Mouse (Mus musculus): ENCODE measurements around the gene Slc23a2. TPM values are rescaled to one million over a fixed set of nuclear protein-coding genes. Genes with fewer than 3 reads are reported as not detected.

The Slc23a2 gene
- 86.7 and 98.5 TPM in 2 replicates for polyA plus RNA-seq (2012; rRNA removed)

DNA sequence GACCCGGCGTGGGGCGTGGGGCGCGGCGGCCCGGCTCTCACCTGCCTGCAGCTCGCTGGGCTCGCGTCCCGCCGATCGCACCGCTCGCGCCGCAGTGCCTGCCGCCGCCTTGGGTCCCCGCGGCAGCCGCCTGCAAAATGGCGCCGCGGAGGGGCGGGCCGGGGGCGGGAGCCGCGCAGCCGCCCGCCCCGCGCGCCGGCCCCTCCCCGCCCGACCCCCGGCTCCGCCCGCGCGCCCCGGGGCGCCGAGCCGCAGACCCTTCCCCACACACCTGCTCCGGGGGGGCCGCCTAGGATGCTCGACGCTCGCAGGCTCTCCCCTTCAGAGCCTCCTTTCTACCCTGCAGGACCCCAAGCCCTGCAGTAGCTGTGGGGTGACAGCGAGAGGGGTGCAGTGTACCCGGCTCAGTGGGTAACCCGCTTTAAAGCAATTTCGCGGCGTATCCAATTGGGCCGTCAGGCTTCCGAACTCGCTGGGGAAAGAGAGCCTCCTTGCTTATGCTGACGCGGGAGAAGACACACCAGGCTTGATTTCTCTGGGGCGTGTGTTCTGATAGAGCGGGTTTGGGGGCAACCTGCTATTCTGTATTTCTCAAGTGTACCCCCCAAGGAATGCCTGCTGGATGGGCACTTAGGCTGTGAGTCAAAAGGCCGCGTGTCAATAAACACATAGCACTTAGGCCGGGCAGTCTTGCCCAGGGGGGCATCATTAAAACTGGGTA lies at the start of gene Slc23a2:
Slc23a2 (minus strand) TSS at position 138 of the 721 bp plus-strand sequence.
- DNase-seq (ENCODE audit: extremely low spot score in 1 of 2, low spot score in 1 of 2): peak in 1 of 2 experiments; percentile 61

GRCm38 (mm10) chr2:132190602-132191161 lies 45.8 kb upstream of the Slc23a2 start:
- DNase-seq (ENCODE audit: extremely low spot score in 1 of 2, low spot score in 1 of 2): no peak

GRCm38 (mm10) chr2:132183874-132184273 lies 39.0 kb upstream of the Slc23a2 start:
- no peak for DNase-seq (ENCODE audit: extremely low spot score in 1 of 2, low spot score in 1 of 2)

DNA sequence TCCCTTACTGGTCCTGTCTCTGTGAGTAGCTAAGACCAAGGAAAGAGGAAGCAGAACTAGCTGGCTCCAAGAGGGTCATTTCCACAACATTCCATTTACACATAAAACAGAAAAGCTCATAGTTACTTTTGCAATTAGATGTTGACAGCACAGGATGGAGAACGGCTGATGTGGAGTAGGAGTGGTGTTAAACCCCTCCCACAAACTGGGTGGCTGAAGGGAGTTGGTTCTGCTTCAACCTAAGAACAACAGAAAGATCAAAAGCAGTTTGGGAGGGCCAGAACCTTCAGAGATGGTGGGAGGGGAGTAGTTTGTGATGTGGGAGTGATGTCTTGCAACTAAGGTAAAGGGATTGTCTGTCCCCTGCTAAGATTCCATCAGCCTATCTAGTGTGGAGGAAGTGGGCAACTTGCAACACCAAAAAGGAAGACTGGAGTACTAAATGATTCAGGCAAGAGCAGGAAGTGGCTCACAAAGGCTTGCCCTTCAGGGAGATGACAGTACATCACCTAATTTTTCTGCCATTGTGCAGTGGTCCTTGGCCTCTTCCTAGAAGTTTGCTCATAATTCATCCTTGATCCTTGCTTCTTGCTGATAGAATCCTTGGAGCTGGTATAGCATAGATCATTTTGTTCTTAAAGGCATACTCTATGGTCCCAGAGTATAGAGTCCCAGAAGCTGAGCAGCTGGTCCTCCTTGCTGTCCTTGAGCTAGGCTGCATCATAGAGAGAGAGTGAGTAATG lies 35.7 kb upstream of the Slc23a2 start:
- DNase-seq (ENCODE audit: extremely low spot score in 1 of 2, low spot score in 1 of 2): no peak

GRCm38 (mm10) chr2:132179371-132179770 lies 34.5 kb upstream of the Slc23a2 start:
- DNase-seq (ENCODE audit: extremely low spot score in 1 of 2, low spot score in 1 of 2): no peak

GRCm38 (mm10) chr2:132177406-132177805 lies 32.5 kb upstream of the Slc23a2 start:
- DNase-seq (ENCODE audit: extremely low spot score in 1 of 2, low spot score in 1 of 2): no peak

GRCm38 (mm10) chr2:132176289-132176848 lies 31.5 kb upstream of the Slc23a2 start:
- peak in 1 of 2 experiments; percentile 31 for DNase-seq (ENCODE audit: extremely low spot score in 1 of 2, low spot score in 1 of 2)

DNA sequence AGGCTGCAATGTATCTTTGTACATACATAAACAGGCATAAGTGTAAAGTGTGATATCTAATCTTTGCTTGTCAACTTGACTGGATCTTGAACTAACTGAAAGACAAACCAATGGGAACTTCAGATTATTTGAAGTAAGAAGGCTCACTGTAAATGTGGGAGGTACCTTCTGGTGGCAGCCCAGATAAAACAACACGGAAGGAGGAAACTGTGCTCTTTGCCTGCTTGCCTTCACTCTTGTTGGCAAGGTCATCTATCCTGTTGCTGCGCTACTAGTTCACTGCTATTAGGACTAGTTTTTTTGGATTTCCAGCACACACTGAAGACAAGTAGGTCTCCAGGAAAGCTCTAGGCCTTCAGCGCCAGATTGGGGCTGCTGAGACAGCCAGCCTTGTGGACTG lies 29.1 kb upstream of the Slc23a2 start:
- no peak for DNase-seq (ENCODE audit: extremely low spot score in 1 of 2, low spot score in 1 of 2)

- no peak for DNase-seq (ENCODE audit: extremely low spot score in 1 of 2, low spot score in 1 of 2)
These were observed 27.0 kb upstream of the Slc23a2 start for GRCm38 (mm10) chr2:132171939-132172338.

DNA sequence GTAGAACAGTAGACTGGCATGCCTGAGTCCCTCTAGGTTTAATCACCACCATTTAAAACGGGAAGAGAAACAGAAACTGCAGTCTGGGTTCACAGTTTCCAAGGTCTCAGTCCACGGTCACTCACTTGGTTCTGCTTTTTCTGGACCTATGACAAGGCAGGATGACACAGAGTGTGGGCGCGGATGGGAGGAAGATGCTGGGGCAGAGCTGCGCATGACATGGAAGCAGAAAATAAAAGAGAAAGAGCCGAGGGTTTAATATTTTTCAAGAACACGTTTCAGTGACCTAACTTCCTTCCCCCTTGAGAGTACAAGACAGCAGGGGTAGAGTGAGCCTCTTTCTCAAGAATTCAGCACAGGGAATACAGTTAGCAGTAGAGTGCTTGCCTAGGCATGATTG lies 24.2 kb upstream of the Slc23a2 start:
- DNase-seq (ENCODE audit: extremely low spot score in 1 of 2, low spot score in 1 of 2): no peak

DNA sequence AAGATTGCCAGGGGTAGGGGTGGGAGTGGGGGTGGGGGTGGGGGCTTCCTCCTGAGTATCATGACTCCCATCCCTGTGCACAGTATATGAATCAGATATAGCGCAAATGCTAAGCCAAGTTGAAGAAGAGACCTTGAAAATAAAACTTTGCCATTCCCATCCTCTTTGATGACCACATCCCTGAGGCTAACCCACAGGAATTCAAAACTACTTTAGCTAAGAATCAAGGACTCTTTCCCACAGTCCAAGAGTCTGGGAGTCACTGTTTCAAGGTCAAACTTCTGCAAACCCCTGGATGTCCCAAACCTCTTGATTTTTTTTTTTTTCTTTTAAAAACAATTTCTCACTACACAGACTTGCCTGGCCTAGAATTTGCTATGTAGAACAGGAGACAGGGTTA lies 18.7 kb upstream of the Slc23a2 start:
- DNase-seq (ENCODE audit: extremely low spot score in 1 of 2, low spot score in 1 of 2): no peak

DNA sequence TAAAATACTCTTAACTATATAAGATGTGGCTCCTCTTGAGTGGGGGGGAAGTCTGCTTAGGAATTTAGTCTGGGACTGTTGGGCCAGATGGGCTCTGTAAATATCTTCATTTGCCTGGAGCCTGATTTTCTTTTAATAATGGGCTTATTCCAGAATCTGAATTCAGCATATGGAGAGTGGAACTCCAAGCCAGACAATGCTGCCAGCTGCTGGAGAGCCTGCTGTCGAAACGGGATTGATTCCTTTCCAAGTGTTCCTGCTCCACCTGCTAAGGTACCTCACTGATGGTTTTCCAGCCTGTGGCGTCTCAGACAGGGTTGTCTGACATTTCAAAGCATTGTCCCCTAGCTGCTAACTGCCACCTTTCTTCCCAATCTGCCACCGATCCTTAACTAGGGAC lies 12.6 kb upstream of the Slc23a2 start:
- DNase-seq (ENCODE audit: extremely low spot score in 1 of 2, low spot score in 1 of 2): no peak

DNA sequence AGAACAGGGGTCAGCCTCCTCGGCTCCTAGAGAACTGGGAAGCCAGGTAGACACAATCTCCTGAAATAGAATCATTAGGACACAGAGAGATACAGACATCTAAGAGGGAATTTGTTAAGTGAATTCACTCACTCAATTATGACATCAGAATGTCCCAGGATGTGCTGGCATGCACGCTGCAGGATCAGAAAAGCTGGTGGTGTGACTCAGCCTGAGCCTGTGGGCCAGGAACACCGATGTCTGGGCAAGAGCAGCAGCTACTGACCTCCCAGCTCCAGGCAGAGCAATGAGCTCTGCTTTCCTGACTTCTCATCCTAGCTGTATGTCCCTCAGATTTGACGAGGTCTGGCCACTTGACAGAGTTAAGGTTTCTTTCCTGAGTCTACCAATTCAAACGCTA lies 7.8 kb upstream of the Slc23a2 start:
- no peak for DNase-seq (ENCODE audit: extremely low spot score in 1 of 2, low spot score in 1 of 2)

- no peak for DNase-seq (ENCODE audit: extremely low spot score in 1 of 2, low spot score in 1 of 2)
These were observed 6.7 kb upstream of the Slc23a2 start for GRCm38 (mm10) chr2:132151592-132151991.

DNA sequence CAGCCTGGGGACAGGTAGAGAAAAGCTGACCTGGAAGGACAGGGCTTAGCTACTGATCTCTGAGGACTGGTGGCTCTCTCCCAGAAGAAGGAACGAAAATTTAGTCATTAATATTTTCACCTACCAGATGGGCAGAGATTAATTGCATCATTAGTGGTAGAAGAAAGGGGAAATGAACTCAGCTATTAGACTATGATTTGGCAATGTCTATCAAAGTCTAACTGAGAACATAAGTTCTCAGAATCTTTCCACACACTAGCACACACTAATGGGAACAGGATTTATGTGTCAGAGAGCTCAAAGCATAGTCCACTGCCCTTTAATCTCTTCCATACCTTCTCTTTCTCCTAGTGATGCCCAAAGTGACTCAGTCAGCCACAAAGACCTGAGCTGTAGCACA lies 6.0 kb upstream of the Slc23a2 start:
- DNase-seq (ENCODE audit: extremely low spot score in 1 of 2, low spot score in 1 of 2): no peak

- no peak for DNase-seq (ENCODE audit: extremely low spot score in 1 of 2, low spot score in 1 of 2)
These were observed 1.6 kb upstream of the Slc23a2 start for GRCm38 (mm10) chr2:132146502-132146901.

GRCm38 (mm10) chr2:132143943-132144927 lies 673 bp downstream of the Slc23a2 start:
- DNase-seq (ENCODE audit: extremely low spot score in 1 of 2, low spot score in 1 of 2): no peak

DNA sequence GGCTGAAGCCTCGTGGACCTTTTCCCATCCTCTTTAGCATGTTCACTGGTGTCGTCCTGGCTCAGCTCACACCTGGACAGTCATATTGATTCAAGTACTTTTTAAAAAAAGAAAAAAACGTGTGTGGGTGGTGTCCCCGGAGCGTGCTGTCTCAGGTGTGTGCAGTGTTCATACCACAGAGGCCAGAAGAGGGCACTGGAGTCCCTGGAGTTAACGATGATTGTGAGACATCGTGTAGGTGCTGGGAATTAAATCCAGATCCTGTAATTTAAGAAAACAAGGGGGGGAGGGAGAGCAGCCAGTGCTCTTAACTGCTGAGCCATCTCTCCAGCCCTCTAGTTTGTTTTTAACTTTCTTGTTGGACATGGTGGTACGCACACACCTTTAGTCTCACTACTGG lies 2.3 kb downstream of the Slc23a2 start:
- DNase-seq (ENCODE audit: extremely low spot score in 1 of 2, low spot score in 1 of 2): no peak

GRCm38 (mm10) chr2:132140536-132140935 lies 4.4 kb downstream of the Slc23a2 start:
- DNase-seq (ENCODE audit: extremely low spot score in 1 of 2, low spot score in 1 of 2): no peak

DNA sequence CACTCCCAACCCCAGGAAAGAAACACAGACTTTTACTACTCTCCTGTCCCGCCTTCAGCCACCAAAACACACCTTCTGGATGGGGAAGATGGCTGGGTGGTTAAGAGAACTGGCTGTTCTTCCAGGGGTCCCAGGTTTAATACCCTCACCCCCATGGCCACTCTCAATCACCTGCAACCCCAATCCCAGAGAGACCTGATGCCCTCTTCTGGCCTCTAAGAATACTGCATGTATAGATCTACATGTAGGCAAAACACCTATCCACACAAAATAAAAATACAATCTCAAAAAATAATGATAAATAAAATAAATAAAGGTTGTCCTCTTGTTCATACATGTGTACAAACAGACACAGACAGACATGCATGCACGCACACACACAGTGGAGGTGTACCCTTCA lies 5.8 kb downstream of the Slc23a2 start:
- DNase-seq (ENCODE audit: extremely low spot score in 1 of 2, low spot score in 1 of 2): no peak
